Comparison of ENCODE assay signal across 10 mouse cellular contexts in genomic region chr5:115614948-115615347, GRCm38 (mm10). TPM values are rescaled to one million over a fixed set of nuclear protein-coding genes. Genes with fewer than 3 reads are reported as not detected.
A peak's percentile ranks its signal among the peaks of the same experiment; 100 is the strongest.
DNase-seq lines count a peak whose midpoint lies in the region; ATAC-seq lines count a peak whose summit lies in the region.
"Had no signal": no experiment of that assay in that cellular context is flagged by ENCODE, and none has a peak within 500 bp of the region (broad histone marks: within the 10 kb centered on the region; RNA-seq: fewer than 3 reads in every experiment).

No protein-coding gene starts in this region.

- H3K9me3 ChIP-seq in kidney, embryonic 16.5 days (ENCODE audit: low read length) = no peaks in the 10 kb centered on the region
- no peaks in the 10 kb centered on the region for H3K9me3 ChIP-seq in heart, embryonic 16.5 days (replicated peaks; ENCODE audit: control insufficient read depth, low read length)
- H3K9me3 ChIP-seq: embryonic facial prominence, embryonic 13.5 days; midbrain, embryonic 12.5 days had no signal

- no peak overlapping the region for H3K4me3 ChIP-seq in kidney, embryonic 16.5 days (ENCODE audit: low read length)
- H3K4me3 ChIP-seq in heart, embryonic 16.5 days (ENCODE audit: low read length) = no peak overlapping the region
- H3K4me3 ChIP-seq: embryonic facial prominence, embryonic 13.5 days; midbrain, embryonic 12.5 days had no signal

- WGBS in kidney, embryonic 16.5 days = 84% methylated on average over 7 of the region's 7 CpGs
- 58% methylated on average over 7 of the region's 7 CpGs for WGBS in heart, embryonic 16.5 days

- H3K4me2 ChIP-seq in kidney, embryonic 16.5 days (replicated peaks; ENCODE audit: low read depth, low read length) = no peak overlapping the region
- H3K4me2 ChIP-seq in heart, embryonic 16.5 days (ENCODE audit: low read depth, low read length) = no peak overlapping the region
- H3K4me2 ChIP-seq: embryonic facial prominence, embryonic 13.5 days; midbrain, embryonic 12.5 days had no signal

- no peaks in the 10 kb centered on the region for H3K27me3 ChIP-seq in kidney, embryonic 16.5 days (ENCODE audit: insufficient read depth, low read length)
- H3K27me3 ChIP-seq in heart, embryonic 16.5 days (ENCODE audit: control insufficient read depth, insufficient read depth, low read length) = no peaks in the 10 kb centered on the region
- H3K27me3 ChIP-seq: embryonic facial prominence, embryonic 13.5 days; midbrain, embryonic 12.5 days had no signal

- no peak overlapping the region for H3K27ac ChIP-seq in kidney, embryonic 16.5 days (ENCODE audit: low read length)
- H3K27ac ChIP-seq in heart, embryonic 16.5 days (ENCODE audit: low read length) = no peak overlapping the region
- H3K27ac ChIP-seq: embryonic facial prominence, embryonic 13.5 days; midbrain, embryonic 12.5 days had no signal

- peak; percentile 58 for DNase-seq in kidney, adult 9 months
- DNase-seq in ES-CJ7 (ENCODE audit: low read depth, low spot score) = peak; percentile 56
- peak; percentile 24 for DNase-seq in brain, adult 2 months (ENCODE audit: low read depth, low spot score)
- peak; percentile 48 to 66 for DNase-seq in lung, postnatal 4 days
- peak; percentile 89 for DNase-seq in thymus, postnatal 4 days
- DNase-seq in yolk sac, embryonic 10.5 days (ENCODE audit: low spot score) = no peak

- H3K9ac ChIP-seq in kidney, embryonic 16.5 days (replicated peaks; ENCODE audit: low read length) = no peak overlapping the region
- no peak overlapping the region for H3K9ac ChIP-seq in heart, embryonic 16.5 days (ENCODE audit: low read length)
- H3K9ac ChIP-seq: embryonic facial prominence, embryonic 13.5 days; midbrain, embryonic 12.5 days had no signal

- ATAC-seq in kidney, embryonic 16.5 days (ENCODE audit: low FRiP score, low TSS enrichment) = no peak
- ATAC-seq in heart, embryonic 16.5 days (replicated peaks; ENCODE audit: extremely low read depth, insufficient read depth, low FRiP score) = peak; percentile 29; the same call in 1 of the 2 replicates

- peaks cover 83% of the 10 kb centered on the region for H3K36me3 ChIP-seq in kidney, embryonic 16.5 days (ENCODE audit: insufficient read depth, low read length)
- H3K36me3 ChIP-seq in heart, embryonic 16.5 days (ENCODE audit: control insufficient read depth, insufficient read depth) = peaks cover 88% of the 10 kb centered on the region

- H3K4me1 ChIP-seq in kidney, embryonic 16.5 days (ENCODE audit: insufficient read depth, low read length) = no peaks in the 10 kb centered on the region
- H3K4me1 ChIP-seq in heart, embryonic 16.5 days (ENCODE audit: control insufficient read depth, insufficient read depth, low read length) = no peaks in the 10 kb centered on the region
- H3K4me1 ChIP-seq: embryonic facial prominence, embryonic 13.5 days; midbrain, embryonic 12.5 days had no signal

RNA-seq across cellular contexts. Expression of gene Rab35, which starts 16.8 kb away (rescaled TPM):
- polyA plus RNA-seq in kidney, embryonic 16.5 days (2015; fragmentation: Nextera tagmentation; extraction: Ambion mirVana) = 5.8 and 10.7 TPM in 2 replicates
- 11.0 and 17.5 TPM in 2 replicates for polyA plus RNA-seq in heart, embryonic 16.5 days (2015; fragmentation: Nextera tagmentation; extraction: Ambion mirVana)

RNA-seq across cellular contexts. Expression of gene Gcn1l1, which starts 49.9 kb away (rescaled TPM):
- polyA plus RNA-seq in kidney, embryonic 16.5 days (2015; fragmentation: Nextera tagmentation; extraction: Ambion mirVana) = 44.3 and 48.8 TPM in 2 replicates
- 20.9 and 27.6 TPM in 2 replicates for polyA plus RNA-seq in heart, embryonic 16.5 days (2015; fragmentation: Nextera tagmentation; extraction: Ambion mirVana)

RNA-seq across cellular contexts. Expression of gene Rplp0, which starts 55.7 kb away (rescaled TPM):
- polyA plus RNA-seq in kidney, embryonic 16.5 days (2015; fragmentation: Nextera tagmentation; extraction: Ambion mirVana) = 1,527 and 1,553 TPM in 2 replicates
- 1,003 and 1,029 TPM in 2 replicates for polyA plus RNA-seq in heart, embryonic 16.5 days (2015; fragmentation: Nextera tagmentation; extraction: Ambion mirVana)
